Mouse (Mus musculus) heart, postnatal 0 days (tissue): ENCODE data around the gene Ncoa5.

ENCODE experiments used
- CTCF ChIP-seq: IDR thresholded peaks from 2 replicates; pipeline ENCODE4 v1.5.1; 2016; ENCODE audit warnings: antibody characterized with exemption, control low read depth, low read depth
- EP300 ChIP-seq: IDR thresholded peaks from 2 replicates; pipeline ENCODE4 v1.6.1; 2016; ENCODE audit warnings: antibody characterized with exemption, low read depth

DNA sequence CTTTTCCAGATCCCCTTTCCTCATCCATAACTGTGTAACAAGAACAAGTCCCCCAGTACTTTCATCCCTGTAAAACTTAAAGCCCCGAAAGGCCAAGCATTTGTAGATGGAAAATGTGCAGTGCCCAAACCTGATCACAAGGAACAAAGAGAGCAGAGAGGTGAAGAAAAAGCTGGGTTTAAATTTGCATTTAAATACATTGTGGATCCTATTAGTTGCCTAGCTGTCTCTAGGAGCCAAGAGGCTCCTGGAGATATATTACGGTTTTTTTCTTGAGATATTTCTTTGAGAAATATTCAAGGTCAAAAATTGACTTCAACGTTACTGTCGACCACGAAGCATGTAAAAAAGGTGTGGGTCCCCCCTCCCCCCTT is 378 bp upstream of the Ncoa5 start:
- no peak for TF ChIP-seq CTCF
- TF ChIP-seq EP300: no peak
